Mouse (Mus musculus): ENCODE results near the gene Net1. TPM values are rescaled to one million over a fixed set of nuclear protein-coding genes. Genes with fewer than 3 reads are reported as not detected.

The Net1 gene
- polyA plus RNA-seq, 1 experiment from 2014 or later, result 117 TPM

DNA sequence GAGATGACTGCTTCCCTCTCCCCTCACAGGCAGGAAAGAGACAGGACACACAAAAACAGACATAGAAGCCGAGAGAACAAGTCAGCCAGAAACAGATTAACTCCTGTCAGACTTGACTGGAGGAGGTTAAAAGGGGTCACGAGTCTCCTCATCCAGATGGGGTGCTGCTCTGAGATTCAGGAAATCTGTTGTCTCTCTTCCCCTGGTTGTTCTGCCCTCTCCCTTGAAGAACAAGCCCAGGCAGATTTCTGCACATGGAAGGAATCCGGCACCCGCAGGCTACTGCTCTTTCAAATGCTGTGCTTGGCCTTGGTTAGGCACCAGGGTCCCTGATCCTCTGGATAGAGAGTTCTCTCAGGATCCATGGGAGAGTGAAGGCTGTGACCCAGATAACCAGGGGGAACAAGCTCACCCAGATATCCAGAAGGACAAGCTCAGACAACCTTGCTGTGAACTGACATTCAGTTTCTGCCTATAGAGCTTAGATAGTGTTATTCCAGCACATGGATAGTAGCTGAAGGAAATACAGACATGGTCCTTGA, 40.3 kb downstream of the Net1 start:
- Histone ChIP-seq H3K4me1 (peaks cover 15% of the 10 kb centered on the region), H3K27ac (replicated peaks) (peak overlapping the region; percentile 74), H3K4me3 (no peak overlapping the region), H3K9me3 (no peaks in the 10 kb centered on the region), H3K27me3 (replicated peaks; ENCODE audit: low read depth, poor library complexity, severe bottlenecking) (no peaks in the 10 kb centered on the region), H3K36me3 (replicated peaks) (peaks cover 30% of the 10 kb centered on the region)
- peak; percentile 45 for DNase-seq (ENCODE audit: low spot score)
- WGBS, result 41% methylated on average over 4 of the region's 4 CpGs

DNA sequence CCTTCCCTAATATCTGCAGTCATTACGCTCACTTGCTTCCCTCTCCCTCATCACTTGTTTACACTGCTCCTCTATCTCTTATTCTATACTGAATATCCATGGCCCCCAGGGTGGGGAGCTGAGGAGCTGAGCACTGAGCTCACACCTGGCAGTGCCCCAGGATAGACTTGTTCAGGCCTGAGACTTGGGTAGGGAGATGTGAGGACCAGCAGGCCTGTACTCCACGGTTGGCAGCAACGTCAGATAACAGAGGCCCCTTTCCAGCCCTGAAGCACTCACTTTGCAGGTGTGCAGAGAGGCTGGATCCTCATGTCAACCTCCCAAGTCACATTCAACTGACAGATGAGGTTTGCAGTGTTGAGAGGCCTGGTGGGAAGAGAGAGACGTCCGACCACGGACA, 40.8 kb downstream of the Net1 start:
- peaks cover 24% of the 10 kb centered on the region for H3K36me3 ChIP-seq (replicated peaks)
- peak overlapping the region; percentile 74 for H3K27ac ChIP-seq (replicated peaks)
- H3K4me1 ChIP-seq, result peaks cover 15% of the 10 kb centered on the region
- H3K9me3 ChIP-seq, result no peaks in the 10 kb centered on the region
- DNase-seq (ENCODE audit: low spot score), result peak; percentile 21
- no peaks in the 10 kb centered on the region for H3K27me3 ChIP-seq (replicated peaks; ENCODE audit: low read depth, poor library complexity, severe bottlenecking)
- 64% methylated on average over 6 of the region's 6 CpGs for WGBS
- no peak overlapping the region for H3K4me3 ChIP-seq

DNA sequence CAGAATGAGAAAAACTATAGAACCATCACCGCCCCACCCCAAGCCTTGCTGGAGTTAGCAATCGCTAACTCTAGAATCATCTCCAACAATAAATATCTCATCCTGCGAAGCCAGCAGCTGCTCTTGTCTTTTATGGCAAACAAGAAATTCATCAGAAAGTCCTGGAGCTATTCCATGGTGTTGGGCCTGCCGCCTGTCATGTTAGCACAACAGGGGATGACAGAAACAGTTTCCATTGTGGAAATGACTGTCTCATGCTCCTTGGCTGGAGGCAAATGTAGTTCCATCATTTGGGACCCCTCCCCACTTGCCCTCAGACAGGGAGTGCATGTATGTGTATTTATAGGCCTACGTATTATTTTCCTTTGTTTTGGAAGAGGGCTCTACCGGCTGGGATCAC, 41.6 kb downstream of the Net1 start:
- WGBS, result 89% methylated on average over 6 of the region's 6 CpGs
- Histone ChIP-seq H3K4me3 (no peak overlapping the region), H3K36me3 (replicated peaks) (peaks cover 17% of the 10 kb centered on the region), H3K4me1 (peaks cover 15% of the 10 kb centered on the region), H3K27me3 (replicated peaks; ENCODE audit: low read depth, poor library complexity, severe bottlenecking) (no peaks in the 10 kb centered on the region), H3K9me3 (no peaks in the 10 kb centered on the region), H3K27ac (replicated peaks) (peak overlapping the region; percentile 74; the same call in 1 of the 2 replicates)
- no peak for DNase-seq (ENCODE audit: low spot score)

DNA sequence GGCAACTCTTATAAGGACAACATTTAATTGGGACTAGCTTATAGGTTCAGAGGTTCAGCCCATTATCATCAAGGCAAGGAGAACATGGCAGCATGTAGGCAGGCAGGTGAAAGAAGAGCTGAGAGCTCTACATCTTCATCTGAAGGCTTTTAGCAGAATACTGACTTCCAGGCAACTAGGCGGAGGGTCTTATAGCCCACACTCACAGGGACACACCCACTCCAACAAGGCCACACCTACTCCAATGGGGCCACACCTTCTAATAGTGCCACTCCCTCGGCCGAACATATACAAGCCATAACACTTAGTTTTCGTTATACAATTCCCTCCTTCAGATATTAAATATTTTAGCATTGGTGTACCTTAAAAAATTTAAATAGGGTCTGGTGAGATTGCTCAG, 45.2 kb downstream of the Net1 start:
- H3K27me3 ChIP-seq (replicated peaks; ENCODE audit: low read depth, poor library complexity, severe bottlenecking), result no peaks in the 10 kb centered on the region
- 96% methylated on average over 4 of the region's 4 CpGs for WGBS
- no peak for DNase-seq (ENCODE audit: low spot score)
- peaks cover 13% of the 10 kb centered on the region for H3K4me1 ChIP-seq
- H3K36me3 ChIP-seq (replicated peaks), result no peaks in the 10 kb centered on the region
- no peak overlapping the region for H3K4me3 ChIP-seq
- H3K9me3 ChIP-seq, result no peaks in the 10 kb centered on the region
- H3K27ac ChIP-seq (replicated peaks), result no peak overlapping the region

DNA sequence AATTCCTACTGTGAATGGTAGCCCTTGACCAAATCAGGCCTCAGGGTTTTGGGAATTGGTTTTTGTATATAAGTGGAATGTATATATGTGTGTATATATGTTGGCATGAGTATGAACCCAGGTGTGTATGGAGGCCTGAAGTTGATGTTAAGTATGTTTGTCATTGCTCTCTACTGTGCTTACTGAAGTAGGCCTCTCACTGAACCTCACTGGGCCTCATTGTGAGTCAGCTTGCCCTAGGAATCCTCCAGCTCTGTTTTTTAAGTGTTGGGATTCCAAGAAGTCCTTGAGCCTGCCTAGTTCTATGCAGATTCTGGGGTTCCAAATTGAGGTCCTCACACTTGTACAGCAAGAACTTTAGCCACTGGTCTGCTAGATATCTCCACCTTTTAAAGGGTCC, 48.1 kb downstream of the Net1 start:
- H3K27me3 ChIP-seq (replicated peaks; ENCODE audit: low read depth, poor library complexity, severe bottlenecking), result no peaks in the 10 kb centered on the region
- no peaks in the 10 kb centered on the region for H3K4me1 ChIP-seq
- H3K9me3 ChIP-seq, result no peaks in the 10 kb centered on the region
- DNase-seq (ENCODE audit: low spot score), result no peak
- no peak overlapping the region for H3K4me3 ChIP-seq
- H3K36me3 ChIP-seq (replicated peaks), result no peaks in the 10 kb centered on the region
- H3K27ac ChIP-seq (replicated peaks), result no peak overlapping the region

DNA sequence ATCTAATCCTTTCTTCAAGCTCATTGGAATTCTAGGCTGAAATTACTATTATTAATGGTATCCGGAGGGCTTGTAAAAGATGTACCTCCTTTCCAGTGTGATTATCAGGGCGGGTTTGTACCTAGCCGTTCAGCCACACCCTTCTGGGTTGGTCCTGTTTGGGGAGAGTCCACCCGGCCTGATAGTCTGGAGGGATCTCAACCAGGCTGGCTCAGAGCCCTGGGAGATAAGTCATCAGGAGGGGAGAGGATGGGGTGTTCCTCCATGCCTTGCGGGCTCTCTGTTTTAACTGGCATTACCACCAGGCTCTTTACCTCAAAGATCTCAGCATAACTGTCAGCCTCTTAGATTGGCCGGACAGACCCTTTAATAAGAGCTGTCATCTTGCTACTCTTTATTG, 50.9 kb downstream of the Net1 start:
- WGBS, result 81% methylated on average over 6 of the region's 6 CpGs
- DNase-seq (ENCODE audit: low spot score), result no peak
- Histone ChIP-seq H3K27ac (replicated peaks) (no peak overlapping the region), H3K4me1 (no peaks in the 10 kb centered on the region), H3K9me3 (no peaks in the 10 kb centered on the region), H3K36me3 (replicated peaks) (no peaks in the 10 kb centered on the region), H3K27me3 (replicated peaks; ENCODE audit: low read depth, poor library complexity, severe bottlenecking) (no peaks in the 10 kb centered on the region), H3K4me3 (no peak overlapping the region)

DNA sequence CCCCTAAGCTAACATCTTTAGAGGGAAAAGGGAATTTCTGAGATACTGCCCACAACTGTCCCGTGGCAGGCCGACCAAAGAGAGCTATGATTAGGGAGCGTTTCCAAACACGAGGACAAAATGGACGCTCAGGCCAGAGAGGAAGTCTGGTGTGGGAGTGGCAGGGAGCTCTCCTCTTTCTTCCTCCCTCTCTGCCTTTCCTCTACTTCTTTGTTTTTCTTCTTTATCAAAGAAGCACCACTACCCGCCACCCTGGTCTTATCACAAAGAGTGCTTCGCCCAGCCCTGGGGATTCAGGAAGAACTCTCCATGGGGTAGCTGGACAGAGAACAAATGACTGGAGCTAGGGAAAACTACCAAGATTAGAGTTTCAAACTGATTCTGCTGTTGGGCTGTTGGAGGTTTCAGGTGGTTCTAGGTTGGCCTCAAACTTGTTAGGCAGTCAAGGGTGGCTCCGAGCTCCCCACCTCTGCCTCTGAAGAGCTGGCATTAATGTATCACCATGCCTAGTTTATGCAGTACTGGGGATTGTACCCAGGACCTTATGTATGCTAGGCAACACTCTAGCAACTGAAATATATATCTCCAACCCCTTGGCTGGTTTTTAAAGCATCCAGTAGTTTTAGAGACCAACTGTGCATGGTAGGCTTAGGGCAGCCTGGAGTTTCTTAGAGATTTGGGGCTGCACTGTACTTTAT, 51.5 kb downstream of the Net1 start:
- H3K4me1 ChIP-seq, result no peaks in the 10 kb centered on the region
- no peak overlapping the region for H3K4me3 ChIP-seq
- WGBS, result 85% methylated on average over 8 of the region's 8 CpGs
- H3K36me3 ChIP-seq (replicated peaks), result no peaks in the 10 kb centered on the region
- DNase-seq (ENCODE audit: low spot score), result no peak
- no peak overlapping the region for H3K27ac ChIP-seq (replicated peaks)
- no peaks in the 10 kb centered on the region for H3K9me3 ChIP-seq
- no peaks in the 10 kb centered on the region for H3K27me3 ChIP-seq (replicated peaks; ENCODE audit: low read depth, poor library complexity, severe bottlenecking)

DNA sequence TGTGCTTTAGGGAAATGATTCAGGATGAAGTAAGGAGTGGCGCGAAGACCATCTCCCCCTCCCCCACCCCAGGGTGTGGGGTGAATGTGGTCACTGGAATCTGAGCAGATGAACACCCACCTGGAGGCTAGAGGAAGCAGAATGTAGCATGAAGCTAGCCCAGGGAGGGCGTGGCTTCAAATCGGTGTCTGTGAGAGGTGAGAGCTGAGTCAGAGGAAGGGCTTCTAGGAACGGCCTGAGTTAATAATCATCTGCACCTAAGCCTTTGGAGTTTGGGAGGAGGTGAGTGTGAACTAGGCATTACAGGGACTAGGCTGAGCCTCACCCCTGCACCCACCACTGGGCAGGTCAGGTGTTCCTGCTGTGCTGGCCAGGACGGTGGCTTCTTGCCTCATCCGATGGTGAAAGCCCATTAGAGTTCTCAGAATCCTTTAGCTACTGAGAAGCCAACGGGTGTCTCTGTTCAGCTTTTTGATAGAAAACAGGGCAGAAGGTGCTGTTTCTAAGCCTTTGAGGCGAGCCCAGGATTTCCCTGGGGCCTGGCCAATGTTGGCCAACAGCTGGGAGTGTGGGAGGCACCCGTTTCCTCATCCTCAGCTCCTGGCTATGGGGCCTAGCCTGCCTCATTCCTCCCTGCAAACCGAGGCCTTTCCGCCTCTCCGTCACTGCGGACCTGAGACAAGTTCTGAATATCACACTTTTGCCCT, 52.2 kb downstream of the Net1 start:
- no peak overlapping the region; the same call in 1 of the 2 replicates for H3K27ac ChIP-seq (replicated peaks)
- 81% methylated on average over 14 of the region's 14 CpGs for WGBS
- DNase-seq (ENCODE audit: low spot score), result no peak
- H3K36me3 ChIP-seq (replicated peaks), result no peaks in the 10 kb centered on the region
- H3K4me3 ChIP-seq, result no peak overlapping the region
- H3K27me3 ChIP-seq (replicated peaks; ENCODE audit: low read depth, poor library complexity, severe bottlenecking), result no peaks in the 10 kb centered on the region
- H3K4me1 ChIP-seq, result no peaks in the 10 kb centered on the region
- no peaks in the 10 kb centered on the region for H3K9me3 ChIP-seq

DNA sequence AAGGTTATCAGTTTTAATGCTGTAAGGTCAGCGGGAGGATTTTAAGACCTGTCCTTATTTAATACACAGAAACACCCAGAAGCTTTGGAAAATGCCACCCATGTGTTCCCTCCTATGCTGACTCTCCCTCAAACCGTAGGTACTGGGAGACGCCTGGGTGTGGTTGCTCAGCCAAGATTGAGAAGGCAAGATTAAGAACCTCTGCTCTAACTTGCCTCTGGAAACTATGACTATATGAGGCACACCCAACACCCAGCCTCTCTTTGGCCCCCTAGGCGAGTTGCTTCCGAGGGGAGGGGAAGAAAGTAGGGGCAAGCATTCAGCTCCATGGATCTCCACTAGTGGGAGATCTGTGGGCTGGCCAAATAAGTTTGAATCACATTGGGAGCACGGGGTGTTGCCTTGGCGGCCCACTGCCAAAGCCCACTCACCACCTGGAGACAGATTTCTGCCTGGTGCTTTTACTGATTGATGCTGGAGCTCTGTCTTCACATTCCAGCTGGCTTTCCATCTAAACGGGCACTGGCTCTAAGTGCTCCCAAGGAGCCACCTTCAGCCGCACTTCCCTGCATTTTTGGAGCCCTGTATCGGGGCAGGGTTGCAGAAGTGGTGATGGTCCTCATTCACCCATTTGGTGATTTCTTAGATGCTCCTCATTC, 55.0 kb downstream of the Net1 start:
- 88% methylated on average over 10 of the region's 10 CpGs for WGBS
- DNase-seq (ENCODE audit: low spot score), result no peak
- Histone ChIP-seq H3K27ac (replicated peaks) (no peak overlapping the region), H3K4me3 (no peak overlapping the region), H3K9me3 (no peaks in the 10 kb centered on the region), H3K27me3 (replicated peaks; ENCODE audit: low read depth, poor library complexity, severe bottlenecking) (no peaks in the 10 kb centered on the region), H3K36me3 (replicated peaks) (no peaks in the 10 kb centered on the region), H3K4me1 (no peaks in the 10 kb centered on the region)

DNA sequence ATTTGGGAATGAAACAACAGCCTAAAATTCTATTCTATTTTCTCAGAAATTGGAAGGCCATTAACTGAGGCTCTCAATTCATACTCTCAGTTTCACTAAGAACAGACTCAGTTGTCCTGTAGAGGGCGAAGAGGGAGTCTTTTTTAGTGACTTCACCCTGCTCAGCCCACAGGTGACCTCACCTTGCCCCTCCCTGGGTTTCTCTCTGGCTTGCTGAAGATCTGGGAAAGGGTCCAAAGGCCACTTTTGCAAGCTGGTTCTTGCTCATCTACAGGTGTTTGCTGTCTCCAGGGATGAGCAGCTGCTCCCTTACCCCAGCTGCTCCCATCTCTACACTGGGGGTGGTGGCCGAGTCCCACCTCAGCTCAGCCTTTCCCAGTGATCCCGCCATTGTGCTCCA, 55.7 kb downstream of the Net1 start:
- DNase-seq (ENCODE audit: low spot score), result no peak
- Histone ChIP-seq H3K27me3 (replicated peaks; ENCODE audit: low read depth, poor library complexity, severe bottlenecking) (no peaks in the 10 kb centered on the region), H3K9me3 (no peaks in the 10 kb centered on the region), H3K36me3 (replicated peaks) (no peaks in the 10 kb centered on the region), H3K27ac (replicated peaks) (no peak overlapping the region), H3K4me3 (no peak overlapping the region), H3K4me1 (no peaks in the 10 kb centered on the region)
- 88% methylated on average over 3 of the region's 3 CpGs for WGBS

DNA sequence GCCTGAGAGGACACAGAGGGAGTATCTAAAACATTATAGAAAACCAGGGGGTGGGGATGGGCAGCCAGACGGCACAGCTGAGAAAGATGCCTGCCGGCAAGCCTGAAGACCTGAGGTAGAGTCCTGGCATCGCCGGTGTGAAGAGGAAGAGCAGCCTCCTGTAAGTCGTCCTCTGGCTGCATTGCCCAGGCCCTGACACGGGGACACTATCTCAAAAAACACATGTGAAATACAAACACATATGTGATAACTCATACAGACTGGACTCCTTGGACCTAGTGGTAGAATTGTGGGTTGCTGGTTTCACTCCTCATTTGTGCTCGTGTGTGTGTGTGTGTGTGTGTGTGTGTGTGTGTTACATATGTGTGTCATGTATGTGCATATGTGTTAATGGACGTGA, 56.8 kb downstream of the Net1 start:
- no peak overlapping the region for H3K27ac ChIP-seq (replicated peaks)
- H3K36me3 ChIP-seq (replicated peaks), result no peaks in the 10 kb centered on the region
- no peak for DNase-seq (ENCODE audit: low spot score)
- no peaks in the 10 kb centered on the region for H3K27me3 ChIP-seq (replicated peaks; ENCODE audit: low read depth, poor library complexity, severe bottlenecking)
- H3K4me3 ChIP-seq, result no peak overlapping the region
- no peaks in the 10 kb centered on the region for H3K9me3 ChIP-seq
- no peaks in the 10 kb centered on the region for H3K4me1 ChIP-seq
- 93% methylated on average over 8 of the region's 8 CpGs for WGBS

DNA sequence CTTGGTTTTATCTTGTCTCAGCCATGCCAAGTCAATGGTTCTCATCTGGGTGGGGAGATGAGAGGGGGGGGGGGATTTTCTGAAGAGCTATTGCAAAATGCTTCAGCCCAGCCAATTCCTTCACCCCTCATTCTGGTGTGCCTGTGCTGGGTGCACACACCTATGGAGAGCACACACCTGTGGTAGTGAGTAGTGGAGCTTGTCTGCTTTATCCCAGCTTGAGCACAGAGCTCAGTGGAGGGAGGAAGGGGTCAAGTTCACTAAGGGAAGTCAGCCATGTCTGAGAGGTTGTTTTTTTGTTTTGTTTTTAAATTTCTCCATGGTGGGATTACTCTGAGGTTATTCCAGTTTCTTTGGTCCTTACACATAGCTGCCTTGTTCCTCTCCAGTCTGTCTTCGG, 61.8 kb downstream of the Net1 start:
- Histone ChIP-seq H3K4me3 (no peak overlapping the region), H3K36me3 (replicated peaks) (no peaks in the 10 kb centered on the region), H3K27me3 (replicated peaks; ENCODE audit: low read depth, poor library complexity, severe bottlenecking) (no peaks in the 10 kb centered on the region), H3K9me3 (no peaks in the 10 kb centered on the region), H3K27ac (replicated peaks) (no peak overlapping the region), H3K4me1 (no peaks in the 10 kb centered on the region)
- 77% methylated on average over 1 of the region's 1 CpGs for WGBS
- DNase-seq (ENCODE audit: low spot score), result no peak

DNA sequence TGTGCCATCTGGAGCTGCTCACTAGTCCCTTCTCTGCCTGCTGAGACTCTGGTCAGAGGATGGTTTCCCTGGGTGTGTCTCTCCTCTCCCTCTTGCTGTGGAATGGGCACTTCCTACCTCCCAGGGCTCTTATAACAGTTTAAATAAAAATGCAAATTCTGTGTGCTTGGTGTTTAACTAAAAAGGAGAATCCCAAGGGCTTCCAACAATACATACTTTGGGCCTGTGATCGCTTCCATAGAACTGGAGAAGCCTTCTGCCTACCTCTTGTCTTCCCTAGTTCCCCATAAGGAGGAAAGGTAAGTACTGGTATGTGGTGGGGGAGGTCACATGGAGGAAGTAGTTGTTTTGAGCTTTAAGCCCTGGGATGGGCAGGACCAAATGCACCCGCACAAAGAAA, 63.2 kb downstream of the Net1 start:
- no peaks in the 10 kb centered on the region for H3K9me3 ChIP-seq
- no peak overlapping the region for H3K27ac ChIP-seq (replicated peaks)
- H3K4me3 ChIP-seq, result no peak overlapping the region
- H3K36me3 ChIP-seq (replicated peaks), result no peaks in the 10 kb centered on the region
- 82% methylated on average over 2 of the region's 2 CpGs for WGBS
- DNase-seq (ENCODE audit: low spot score), result no peak
- no peaks in the 10 kb centered on the region for H3K4me1 ChIP-seq
- H3K27me3 ChIP-seq (replicated peaks; ENCODE audit: low read depth, poor library complexity, severe bottlenecking), result no peaks in the 10 kb centered on the region

All from embryonic facial prominence, embryonic 10.5 days (tissue).